Mouse (Mus musculus): ENCODE results near the gene Trabd2b.
A peak's percentile ranks its signal among the peaks of the same experiment; 100 is the strongest.

The Trabd2b gene

GRCm38 (mm10) chr4:114537376-114537974 is 131.0 kb downstream of the Trabd2b start:
- DNase-seq (ENCODE audit: inconsistent ontology term) = no peak

- no peak for DNase-seq (ENCODE audit: inconsistent ontology term)
Measured at GRCm38 (mm10) chr4:114540031-114540430, 133.5 kb downstream of the Trabd2b start.

GRCm38 (mm10) chr4:114541221-114541620 is 134.7 kb downstream of the Trabd2b start:
- no peak for DNase-seq (ENCODE audit: inconsistent ontology term)

- DNase-seq (ENCODE audit: inconsistent ontology term) = peak; percentile 37
Measured at GRCm38 (mm10) chr4:114542136-114542535, 135.6 kb downstream of the Trabd2b start.

- DNase-seq (ENCODE audit: inconsistent ontology term) = no peak
Measured at GRCm38 (mm10) chr4:114545481-114546200, 139.1 kb downstream of the Trabd2b start.

- DNase-seq (ENCODE audit: inconsistent ontology term) = no peak
Measured at GRCm38 (mm10) chr4:114547658-114548448, 141.3 kb downstream of the Trabd2b start.

GRCm38 (mm10) chr4:114549487-114549886 is 143.0 kb downstream of the Trabd2b start:
- no peak for DNase-seq (ENCODE audit: inconsistent ontology term)

- DNase-seq (ENCODE audit: inconsistent ontology term) = no peak
Measured at GRCm38 (mm10) chr4:114550471-114551156, 144.1 kb downstream of the Trabd2b start.

- no peak for DNase-seq (ENCODE audit: inconsistent ontology term)
Measured at GRCm38 (mm10) chr4:114556880-114557279, 150.4 kb downstream of the Trabd2b start.

- DNase-seq (ENCODE audit: inconsistent ontology term) = no peak
Measured at GRCm38 (mm10) chr4:114557731-114558130, 151.2 kb downstream of the Trabd2b start.

GRCm38 (mm10) chr4:114558487-114558886 is 152.0 kb downstream of the Trabd2b start:
- no peak for DNase-seq (ENCODE audit: inconsistent ontology term)

GRCm38 (mm10) chr4:114560638-114561216 is 154.2 kb downstream of the Trabd2b start:
- DNase-seq (ENCODE audit: inconsistent ontology term) = no peak

GRCm38 (mm10) chr4:114564131-114564695 is 157.7 kb downstream of the Trabd2b start:
- DNase-seq (ENCODE audit: inconsistent ontology term) = peak; percentile 35

GRCm38 (mm10) chr4:114567594-114567993 is 161.1 kb downstream of the Trabd2b start:
- no peak for DNase-seq (ENCODE audit: inconsistent ontology term)

- peak; percentile 35 for DNase-seq (ENCODE audit: inconsistent ontology term)
Measured at GRCm38 (mm10) chr4:114568081-114568605, 161.6 kb downstream of the Trabd2b start.

GRCm38 (mm10) chr4:114578153-114578950 is 171.8 kb downstream of the Trabd2b start:
- DNase-seq (ENCODE audit: inconsistent ontology term) = no peak

- no peak for DNase-seq (ENCODE audit: inconsistent ontology term)
Measured at GRCm38 (mm10) chr4:114583546-114584144, 177.1 kb downstream of the Trabd2b start.

- peak; percentile 62 for DNase-seq (ENCODE audit: inconsistent ontology term)
Measured at GRCm38 (mm10) chr4:114584686-114585085, 178.2 kb downstream of the Trabd2b start.

- no peak for DNase-seq (ENCODE audit: inconsistent ontology term)
Measured at GRCm38 (mm10) chr4:114593554-114594215, 187.2 kb downstream of the Trabd2b start.
